Comparison of ENCODE assay signal across 22 mouse cellular contexts in the genomic region with DNA sequence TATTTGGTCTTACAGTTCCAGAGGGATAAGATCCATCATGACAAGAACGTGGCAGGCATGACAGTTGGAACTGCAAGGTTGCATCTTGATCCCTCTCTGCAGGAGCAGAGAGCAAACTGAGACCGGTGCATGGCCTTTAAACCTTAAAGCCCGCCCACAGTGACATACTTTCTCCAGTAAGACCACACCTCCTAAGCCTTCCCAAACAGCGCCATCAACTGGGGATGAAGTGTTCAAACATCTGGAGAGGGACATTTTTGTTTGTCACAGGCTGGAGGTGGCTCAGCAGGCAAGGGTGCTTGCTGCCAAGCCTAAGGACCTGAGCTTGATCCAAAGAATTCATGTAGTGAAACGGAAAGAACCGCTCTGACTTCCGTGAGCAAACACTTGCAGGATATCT. TPM values are rescaled to one million over a fixed set of nuclear protein-coding genes. Genes with fewer than 3 reads are reported as not detected.
DNase-seq lines count a peak whose midpoint lies in the region; ATAC-seq and TF ChIP-seq lines count a peak whose summit lies in the region.
"Had no signal": no experiment of that assay in that cellular context is flagged by ENCODE, and none has a peak within 500 bp of the region (broad histone marks: within the 10 kb centered on the region; RNA-seq: fewer than 3 reads in every experiment).

No protein-coding gene starts in this region.

- no peaks in the 10 kb centered on the region for H3K79me2 ChIP-seq in MEL (ENCODE audit: control insufficient read depth, insufficient read depth, low read length, poor library complexity)

- H3K36me3 ChIP-seq in intestine, postnatal 0 days (ENCODE audit: control insufficient read depth, insufficient read depth), result peaks cover 8% of the 10 kb centered on the region; the same call in 1 of the 2 replicates
- no peaks in the 10 kb centered on the region; the same call in 1 of the 2 replicates for H3K36me3 ChIP-seq in intestine, embryonic 16.5 days (ENCODE audit: control insufficient read depth, insufficient read depth, low read length)
- H3K36me3 ChIP-seq in MEL (ENCODE audit: control insufficient read depth in 1 of 2, insufficient read depth in 2 of 2, low read length in 2 of 2), result peaks cover 0 to 4% of the 10 kb centered on the region in 2 experiments; a peak in 1 of 4 replicates
- 0 out of 2 replicates have a peak, but pooled peaks cover 2% of the 10 kb centered on the region for H3K36me3 ChIP-seq in forebrain, postnatal 0 days (ENCODE audit: insufficient read depth)
- H3K36me3 ChIP-seq: forebrain, embryonic 12.5 days; G1E had no signal

- peak; percentile 8 for DNase-seq in 416B (ENCODE audit: low read depth)
- DNase-seq in MEL (ENCODE audit: low read depth, low spot score), result peak; percentile 35
- no peak for DNase-seq in forebrain, postnatal 0 days
- no peak for DNase-seq in ovary, postnatal 36 days (ENCODE audit: low spot score)
- DNase-seq: adrenal gland, adult 8-10 months; adrenal gland, postnatal 36 days; cerebellum, adult 18-20 months; cerebellum, adult 9-11 months; cerebellum, postnatal 36 days; gastrocnemius, postnatal 14 days had no signal

- TF ChIP-seq CTCF in intestine, postnatal 0 days (IDR thresholded peaks at IDR 0.05; ENCODE audit: low read depth), result 0 out of 2 replicates have a peak, but pooled peaks have one; percentile 14
- TF ChIP-seq CTCF in MEL (IDR thresholded peaks at IDR 0.05 in 2 of 3, conservative IDR thresholded peaks at IDR 0.05 in 1 of 3; ENCODE audit: control insufficient read depth in 1 of 3, insufficient read depth in 1 of 3, low read depth in 2 of 3, low read length in 3 of 3, poor library complexity in 1 of 3, severe bottlenecking in 1 of 3), result peak in 1 of 3 experiments; percentile 24; a peak in 1 of 6 replicates
- TF ChIP-seq CTCF in forebrain, postnatal 0 days (IDR thresholded peaks at IDR 0.05; ENCODE audit: low read depth), result no peak

- no peaks in the 10 kb centered on the region for H3K9me3 ChIP-seq in intestine, postnatal 0 days (ENCODE audit: control insufficient read depth)
- H3K9me3 ChIP-seq in intestine, embryonic 16.5 days (ENCODE audit: control insufficient read depth, low read length), result no peaks in the 10 kb centered on the region
- H3K9me3 ChIP-seq in MEL (replicated peaks; ENCODE audit: insufficient read depth, low read length), result no peaks in the 10 kb centered on the region
- no peaks in the 10 kb centered on the region for H3K9me3 ChIP-seq in forebrain, postnatal 0 days (ENCODE audit: low read length)
- H3K9me3 ChIP-seq: embryonic facial prominence, embryonic 13.5 days; forebrain, embryonic 12.5 days; heart, embryonic 15.5 days; hindbrain, embryonic 10.5 days; intestine, embryonic 15.5 days had no signal

- TF ChIP-seq POLR2A in MEL (IDR thresholded peaks at IDR 0.05; ENCODE audit: control insufficient read depth in 1 of 2, insufficient read depth in 1 of 2, low read depth in 1 of 2, low read length in 2 of 2, poor library complexity in 1 of 2), result no peak

- no peak for TF ChIP-seq EP300 in MEL (IDR thresholded peaks at IDR 0.05; ENCODE audit: low read depth in 1 of 2, low read length in 2 of 2)

- no peak overlapping the region for H3K4me2 ChIP-seq in intestine, postnatal 0 days (replicated peaks; ENCODE audit: low read depth)
- no peak overlapping the region for H3K4me2 ChIP-seq in intestine, embryonic 16.5 days (ENCODE audit: low read depth, low read length)
- H3K4me2 ChIP-seq in forebrain, postnatal 0 days (ENCODE audit: low read depth), result no peak overlapping the region
- H3K4me2 ChIP-seq: embryonic facial prominence, embryonic 13.5 days; forebrain, embryonic 12.5 days; heart, embryonic 11.5 days; heart, embryonic 15.5 days; hindbrain, embryonic 14.5 days; intestine, embryonic 15.5 days had no signal

- H3K27me3 ChIP-seq in intestine, postnatal 0 days (replicated peaks; ENCODE audit: control insufficient read depth, insufficient read depth, low read length), result no peaks in the 10 kb centered on the region
- no peaks in the 10 kb centered on the region for H3K27me3 ChIP-seq in intestine, embryonic 16.5 days (replicated peaks; ENCODE audit: control insufficient read depth, insufficient read depth, low read length)
- no peaks in the 10 kb centered on the region for H3K27me3 ChIP-seq in MEL (ENCODE audit: control insufficient read depth in 1 of 2, insufficient read depth in 2 of 2, low read length in 2 of 2)
- no peaks in the 10 kb centered on the region for H3K27me3 ChIP-seq in forebrain, postnatal 0 days (ENCODE audit: insufficient read depth, low read length)
- H3K27me3 ChIP-seq: embryonic facial prominence, embryonic 13.5 days; heart, embryonic 15.5 days; intestine, embryonic 15.5 days had no signal

- no peak overlapping the region for H3K9ac ChIP-seq in intestine, postnatal 0 days (ENCODE audit: low read depth, low read length)
- no peak overlapping the region for H3K9ac ChIP-seq in intestine, embryonic 16.5 days (ENCODE audit: low read depth, low read length)
- no peak overlapping the region for H3K9ac ChIP-seq in MEL (ENCODE audit: control insufficient read depth, low read depth, low read length, poor library complexity, severe bottlenecking)
- no peak overlapping the region for H3K9ac ChIP-seq in forebrain, postnatal 0 days
- H3K9ac ChIP-seq: embryonic facial prominence, embryonic 13.5 days; forebrain, embryonic 12.5 days; heart, embryonic 15.5 days; hindbrain, embryonic 14.5 days; intestine, embryonic 15.5 days had no signal

- H3K4me1 ChIP-seq in intestine, postnatal 0 days (replicated peaks; ENCODE audit: control insufficient read depth, insufficient read depth, low read length), result no peaks in the 10 kb centered on the region
- peaks cover 5% of the 10 kb centered on the region; the same call in 1 of the 2 replicates for H3K4me1 ChIP-seq in intestine, embryonic 16.5 days (ENCODE audit: control insufficient read depth, insufficient read depth, low read length)
- no peaks in the 10 kb centered on the region for H3K4me1 ChIP-seq in MEL (ENCODE audit: control insufficient read depth in 1 of 2, insufficient read depth in 2 of 2, low read length in 2 of 2)
- no peaks in the 10 kb centered on the region for H3K4me1 ChIP-seq in forebrain, postnatal 0 days (ENCODE audit: insufficient read depth)
- H3K4me1 ChIP-seq: embryonic facial prominence, embryonic 13.5 days; intestine, embryonic 15.5 days had no signal

- H3K27ac ChIP-seq in intestine, postnatal 0 days (ENCODE audit: low read depth, low read length), result no peak overlapping the region
- H3K27ac ChIP-seq in intestine, embryonic 16.5 days (ENCODE audit: low read length), result no peak overlapping the region
- H3K27ac ChIP-seq in MEL (ENCODE audit: control insufficient read depth, low read depth, low read length), result no peak overlapping the region
- H3K27ac ChIP-seq in forebrain, postnatal 0 days (ENCODE audit: low read depth, low read length), result no peak overlapping the region
- H3K27ac ChIP-seq: embryonic facial prominence, embryonic 13.5 days; forebrain, embryonic 12.5 days; heart, embryonic 15.5 days; hindbrain, embryonic 10.5 days; hindbrain, embryonic 14.5 days; intestine, embryonic 15.5 days had no signal

- no peak overlapping the region for H3K4me3 ChIP-seq in intestine, postnatal 0 days (ENCODE audit: low read depth, low read length)
- no peak overlapping the region for H3K4me3 ChIP-seq in intestine, embryonic 16.5 days (ENCODE audit: low read length)
- H3K4me3 ChIP-seq in MEL (ENCODE audit: control insufficient read depth in 1 of 2, insufficient read depth in 1 of 2, low read depth in 2 of 2, low read length in 2 of 2), result no peak overlapping the region
- H3K4me3 ChIP-seq in forebrain, postnatal 0 days (ENCODE audit: low read depth, low read length), result no peak overlapping the region
- H3K4me3 ChIP-seq: embryonic facial prominence, embryonic 13.5 days; forebrain, embryonic 12.5 days; heart, embryonic 15.5 days; hindbrain, embryonic 10.5 days; intestine, embryonic 15.5 days had no signal

- TF ChIP-seq RAD21 in MEL (IDR thresholded peaks at IDR 0.05; ENCODE audit: low read depth, low read length), result no peak

- ATAC-seq in intestine, postnatal 0 days, result no peak
- ATAC-seq in intestine, embryonic 16.5 days, result no peak
- peak; percentile 23 for ATAC-seq in megakaryocyte-erythroid progenitor cell, adult 5-6 weeks (replicated peaks; ENCODE audit: low FRiP score, low TSS enrichment, poor library complexity, severe bottlenecking)
- ATAC-seq in forebrain, postnatal 0 days, result no peak
- ATAC-seq: forebrain, embryonic 16.5 days; intestine, embryonic 15.5 days had no signal

- WGBS in intestine, postnatal 0 days, result 87% methylated on average over 7 of the region's 7 CpGs
- WGBS in intestine, embryonic 16.5 days, result 86% methylated on average over 7 of the region's 7 CpGs
- WGBS in forebrain, postnatal 0 days, result 90% methylated on average over 7 of the region's 7 CpGs

TF ChIP-seq in MEL, 35 proteins besides CTCF, POLR2A, EP300 and RAD21:
- TF ChIP-seq MXI1 (IDR thresholded peaks at IDR 0.05; ENCODE audit: low read depth, low read length) (no peak), BHLHE40 (IDR thresholded peaks at IDR 0.05; ENCODE audit: borderline replicate concordance, low read depth, low read length) (no peak), CHD2 (IDR thresholded peaks at IDR 0.05; ENCODE audit: low read length) (no peak)

RNA-seq across cellular contexts. Expression of a gene that starts 37.1 kb away (rescaled TPM):
- polyA plus RNA-seq in intestine, postnatal 0 days (2015; fragmentation: Nextera tagmentation; extraction: Ambion mirVana), result 0.98 and 1.5 TPM in 2 replicates
- polyA plus RNA-seq in intestine, embryonic 16.5 days (2015; fragmentation: Nextera tagmentation; extraction: Ambion mirVana), result 1.2 and 1.4 TPM in 2 replicates
- total RNA-seq in MEL (2012; rRNA removed), result 24.1 and 25.4 TPM in 2 replicates
- 10 to 100 TPM in 1 of 2 experiments, not detected in 1; 12.4 TPM for polyA plus RNA-seq in MEL (2012; ENCODE audit: insufficient read depth in 1 of 2, insufficient read length in 2 of 2, low read depth in 1 of 2, low replicate concordance in 2 of 2, missing spikeins in 1 of 2)
- 6.9 and 13.4 TPM in 2 replicates for total RNA-seq in megakaryocyte-erythroid progenitor cell, adult 5-6 weeks (2014; fragmentation: Nextera tagmentation)
- 12.9 and 15.0 TPM in 2 replicates for total RNA-seq in megakaryocyte-erythroid progenitor cell, adult 5-6 weeks (2017)
- 5.1 and 5.7 TPM in 2 replicates for total RNA-seq in forebrain, postnatal 0 days (2014; rRNA removed)
- polyA plus RNA-seq in forebrain, postnatal 0 days (2015; fragmentation: Nextera tagmentation; extraction: Ambion mirVana), result 0.34 and 0.45 TPM in 2 replicates

Comparison
In these comparisons a context has a peak if more than half of its experiments do, and no peak if none do; other contexts are left out.
1. DNase-seq: peak in 416B (single experiment) and MEL (single experiment); none in forebrain, postnatal 0 days (single experiment) and ovary, postnatal 36 days (single experiment).